Mouse (Mus musculus): Measurements from ENCODE around the gene Rdh16f1.

DNA sequence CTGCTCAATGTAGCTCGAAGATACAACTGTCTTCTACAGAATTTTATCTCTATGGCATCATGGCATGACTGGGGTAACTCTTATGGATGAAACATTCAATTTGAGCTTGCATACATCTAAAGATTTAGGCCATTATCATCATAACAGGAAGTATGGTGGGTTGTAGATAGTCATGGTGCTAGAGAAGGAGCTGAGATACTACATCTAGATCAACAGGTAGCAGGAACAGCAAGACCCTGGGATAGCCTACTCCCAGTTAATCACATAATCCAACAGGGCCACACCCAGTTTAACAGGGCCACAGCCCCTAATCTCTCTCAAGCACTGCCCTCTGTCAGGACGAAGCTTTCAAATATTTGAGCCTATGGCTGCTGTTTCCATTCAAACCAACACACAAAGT lies 81.2 kb downstream of the Rdh16f1 start:
- TF ChIP-seq POLR2A (IDR thresholded peaks at IDR 0.05; ENCODE audit: extremely low read depth, insufficient read depth, low read length) (no peak), CTCF (IDR thresholded peaks at IDR 0.05; ENCODE audit: low read depth, low read length) (no peak)

Data from liver, adult 2 months (tissue).